Mouse (Mus musculus) midbrain, embryonic 16.5 days (tissue): ENCODE results near the gene Fgr. TPM values are rescaled to one million over a fixed set of nuclear protein-coding genes. Genes with fewer than 3 reads are reported as not detected.
"Not testable (repeated sequence)": the region's sequence is repeated elsewhere in the genome, so short reads cannot be mapped to it uniquely, and the experiment has no call there.

Source experiments
- ATAC-seq: fragments of 200-750 bp; cut with Nextera tagmentation; 2 replicates; pipeline ENCODE4 v1.8.0; 2017; ENCODE audit warnings: moderate TSS enrichment
- H3K27ac ChIP-seq: fragments of 300-500 bp; sonication (generic); 2 replicates; pipeline ENCODE4 v1.5.1; 2014; ENCODE audit warnings: mild to moderate bottlenecking, low read length, mixed read lengths
- H3K27me3 ChIP-seq: fragments of 300-500 bp; sonication (generic); 2 replicates; pipeline ENCODE4 v1.6.1; 2014; ENCODE audit warnings: low read depth, low read length, mixed read lengths; ENCODE audit not compliant: control insufficient read depth, insufficient read depth
- H3K36me3 ChIP-seq: fragments of 300-500 bp; sonication (generic); 2 replicates; pipeline ENCODE4 v1.6.1; 2014; ENCODE audit warnings: mild to moderate bottlenecking, low read length, moderate library complexity, mixed read lengths; ENCODE audit not compliant: control insufficient read depth, insufficient read depth
- H3K4me1 ChIP-seq: fragments of 300-500 bp; sonication (generic); 2 replicates; pipeline ENCODE4 v1.6.1; 2014; ENCODE audit warnings: mild to moderate bottlenecking, low read length, mixed read lengths; ENCODE audit not compliant: control insufficient read depth, insufficient read depth
- H3K4me2 ChIP-seq: fragments of 300-500 bp; sonication (generic); 2 replicates; pipeline ENCODE4 v1.6.1; 2014; ENCODE audit warnings: mild to moderate bottlenecking, low read length, mixed read lengths
- H3K4me3 ChIP-seq: fragments of 300-500 bp; sonication (generic); 2 replicates; pipeline ENCODE4 v1.5.1; 2014; ENCODE audit warnings: low read depth, mild to moderate bottlenecking, low read length, moderate library complexity, mixed read lengths
- H3K9ac ChIP-seq: fragments of 300-500 bp; sonication (generic); 2 replicates; pipeline ENCODE4 v1.6.1; 2014; ENCODE audit warnings: low read depth, low read length, mixed read lengths
- H3K9me3 ChIP-seq: fragments of 300-500 bp; sonication (generic); replicated peaks from 2 replicates; pipeline ENCODE4 v1.6.1; 2014; ENCODE audit warnings: mild to moderate bottlenecking, low read length, mixed read lengths; ENCODE audit not compliant: control insufficient read depth, poor library complexity, severe bottlenecking
- WGBS: fragments of 180-500 bp; shearing (Covaris S2); extraction: QIAGEN DNeasy Blood & Tissue Kit; methylation state at CpG from one replicate; pipeline ENCODE4 v1.1.7; 2014; 5-methylcytosine and 5-hydroxymethylcytosine counted together
- polyA plus RNA-seq: library from polyadenylated mRNA; unstranded; fragments of >200 nt; fragmentation: Nextera tagmentation; extraction: Ambion mirVana; gene quantifications from 2 replicates; pipeline ENCODE4 v1.2.1, GENCODE M21; 2015

Gene Fgr
- polyA plus RNA-seq, 1 experiment from 2014 or later: 0.05 TPM

- Histone ChIP-seq H3K27me3 (no peaks in the 10 kb centered on the region), H3K4me2 (no peak overlapping the region), H3K36me3 (no peaks in the 10 kb centered on the region), H3K27ac (no peak overlapping the region), H3K4me3 (no peak overlapping the region), H3K9me3 (no peaks in the 10 kb centered on the region), H3K9ac (0 out of 2 replicates have a peak overlapping the region, but pooled peaks have one; percentile 2), H3K4me1 (peaks cover 3% of the 10 kb centered on the region)
- ATAC-seq: no peak
- 47% methylated on average over 14 of the region's 14 CpGs for WGBS
These were observed 23.8 kb downstream of the Fgr start for GRCm38 (mm10) chr4:132997469-132998237.

DNA sequence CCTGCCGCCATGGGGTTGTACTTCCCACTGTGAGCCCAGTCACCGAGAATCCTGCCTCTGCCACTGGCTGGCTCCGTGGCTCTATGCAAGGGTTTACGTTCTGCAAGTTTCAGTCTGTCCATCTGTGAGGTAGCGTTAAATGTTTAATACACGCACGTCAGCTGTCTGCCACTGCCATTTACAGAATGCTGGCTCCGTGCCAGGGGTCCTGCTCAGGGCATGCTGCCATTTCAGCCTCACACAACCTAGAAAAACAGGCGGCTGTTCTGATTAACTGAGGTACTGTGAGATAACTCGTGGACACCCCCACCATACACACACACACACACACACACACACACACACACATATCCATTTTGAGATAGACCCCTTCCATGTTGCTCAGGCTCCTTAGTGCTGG lies 29.0 kb downstream of the Fgr start:
- no peaks in the 10 kb centered on the region for H3K27me3 ChIP-seq
- no peak overlapping the region for H3K9ac ChIP-seq
- ATAC-seq: no peak
- WGBS: 30% methylated on average over 10 of the region's 10 CpGs
- H3K4me2 ChIP-seq: no peak overlapping the region
- no peaks in the 10 kb centered on the region for H3K9me3 ChIP-seq
- peaks cover 12% of the 10 kb centered on the region for H3K4me1 ChIP-seq
- H3K4me3 ChIP-seq: no peak overlapping the region
- no peak overlapping the region for H3K27ac ChIP-seq
- H3K36me3 ChIP-seq: no peaks in the 10 kb centered on the region

GRCm38 (mm10) chr4:133003316-133004018 lies 29.6 kb downstream of the Fgr start:
- Histone ChIP-seq H3K9me3 (no peaks in the 10 kb centered on the region), H3K36me3 (no peaks in the 10 kb centered on the region), H3K4me2 (no peak overlapping the region), H3K4me1 (peaks cover 12% of the 10 kb centered on the region), H3K27ac (no peak overlapping the region), H3K27me3 (no peaks in the 10 kb centered on the region), H3K9ac (no peak overlapping the region), H3K4me3 (no peak overlapping the region)
- ATAC-seq: no peak
- WGBS: 28% methylated on average over 21 of the region's 21 CpGs

- Histone ChIP-seq H3K4me2 (no peak overlapping the region), H3K27me3 (peaks cover 4% of the 10 kb centered on the region), H3K9ac (no peak overlapping the region), H3K27ac (no peak overlapping the region), H3K36me3 (no peaks in the 10 kb centered on the region), H3K4me1 (peaks cover 12% of the 10 kb centered on the region), H3K9me3 (no peaks in the 10 kb centered on the region), H3K4me3 (no peak overlapping the region)
- WGBS: 5% methylated on average over 3 of the region's 3 CpGs
- 0 out of 2 replicates have a peak, but pooled peaks have one; percentile 49 for ATAC-seq
These were observed 31.3 kb downstream of the Fgr start for GRCm38 (mm10) chr4:133005233-133005632.

- H3K9ac ChIP-seq, H3K27me3 ChIP-seq, H3K9me3 ChIP-seq, ATAC-seq, H3K4me3 ChIP-seq, H3K4me2 ChIP-seq, H3K27ac ChIP-seq, H3K36me3 ChIP-seq: not testable (repeated sequence)
- 68% methylated on average over 6 of the region's 6 CpGs for WGBS
- H3K4me1 ChIP-seq: peaks cover 18% of the 10 kb centered on the region
These were observed 32.1 kb downstream of the Fgr start for GRCm38 (mm10) chr4:133005885-133006451.

DNA sequence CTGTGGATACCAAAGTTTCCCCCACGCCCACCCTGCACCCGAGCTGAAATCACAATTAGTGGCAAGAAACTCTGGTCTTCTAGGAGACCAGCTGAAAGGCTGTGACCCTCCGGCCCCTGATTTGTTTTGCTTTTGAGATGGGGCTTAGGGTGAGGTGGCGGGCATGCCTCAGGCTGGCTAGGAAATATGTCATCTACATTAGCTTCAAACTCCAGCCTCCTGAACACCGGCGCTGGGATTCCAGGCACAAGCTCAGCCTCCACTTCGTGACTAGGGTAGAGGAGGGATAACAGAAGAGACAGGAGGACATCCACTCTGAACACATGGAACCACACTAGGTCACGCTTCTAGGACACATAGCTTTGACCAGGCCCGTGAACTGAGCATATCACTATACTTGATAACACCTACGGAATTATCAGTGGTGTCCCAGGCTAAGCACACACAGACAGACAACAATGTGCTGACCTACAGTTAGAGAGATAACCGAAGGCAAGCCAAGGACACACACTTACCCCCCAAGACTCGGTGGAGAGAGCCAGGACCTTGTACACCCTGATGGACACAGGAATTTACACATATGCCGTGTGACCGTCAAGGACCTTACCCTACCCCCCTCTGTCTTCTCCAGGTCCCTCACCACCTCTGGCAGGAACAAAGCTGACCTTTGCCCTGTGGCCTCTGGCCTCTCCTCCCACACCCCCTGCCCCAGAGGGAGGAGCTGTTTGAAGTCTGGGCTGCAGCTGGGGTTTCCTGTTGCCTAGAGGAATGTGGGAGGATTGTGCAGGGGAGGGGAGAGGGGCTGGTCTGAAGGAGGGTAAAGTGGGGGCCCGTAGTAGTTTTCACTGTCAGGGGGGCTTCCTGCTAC lies 33.9 kb downstream of the Fgr start:
- H3K27me3 ChIP-seq: peaks cover 4% of the 10 kb centered on the region
- H3K9ac ChIP-seq: no peak overlapping the region
- H3K9me3 ChIP-seq: no peaks in the 10 kb centered on the region
- 35% methylated on average over 15 of the region's 15 CpGs for WGBS
- no peak overlapping the region for H3K4me2 ChIP-seq
- no peak overlapping the region for H3K4me3 ChIP-seq
- no peaks in the 10 kb centered on the region for H3K36me3 ChIP-seq
- no peak overlapping the region for H3K27ac ChIP-seq
- peaks cover 19% of the 10 kb centered on the region for H3K4me1 ChIP-seq
- no peak for ATAC-seq

GRCm38 (mm10) chr4:133009131-133009530 lies 35.2 kb downstream of the Fgr start:
- H3K36me3 ChIP-seq: no peaks in the 10 kb centered on the region
- WGBS: 1% methylated on average over 4 of the region's 4 CpGs

GRCm38 (mm10) chr4:133009676-133010075 lies 35.8 kb downstream of the Fgr start:
- Histone ChIP-seq H3K36me3 (no peaks in the 10 kb centered on the region), H3K4me3 (no peak overlapping the region), H3K4me1 (peaks cover 23% of the 10 kb centered on the region), H3K27me3 (peaks cover 4% of the 10 kb centered on the region), H3K9me3 (no peaks in the 10 kb centered on the region), H3K9ac (no peak overlapping the region), H3K27ac (no peak overlapping the region), H3K4me2 (no peak overlapping the region)
- no peak for ATAC-seq
- WGBS: 74% methylated on average over 5 of the region's 5 CpGs

More at GRCm38 (mm10) chr4:133009131-133009530, 35.2 kb downstream of the Fgr start:
- H3K27ac ChIP-seq: no peak overlapping the region
- H3K4me1 ChIP-seq: peaks cover 17% of the 10 kb centered on the region
- H3K9ac ChIP-seq: no peak overlapping the region
- ATAC-seq: no peak
- no peaks in the 10 kb centered on the region for H3K9me3 ChIP-seq
- no peak overlapping the region for H3K4me2 ChIP-seq
- peaks cover 4% of the 10 kb centered on the region for H3K27me3 ChIP-seq
- no peak overlapping the region for H3K4me3 ChIP-seq
